Mouse (Mus musculus) stomach, postnatal 0 days (tissue): ENCODE data around the gene Batf3.

Experiments
- CTCF ChIP-seq: IDR thresholded peaks from 2 replicates; pipeline ENCODE4 v1.5.1; 2016; ENCODE audit warnings: antibody characterized with exemption, low read depth, mild to moderate bottlenecking, moderate library complexity
- EP300 ChIP-seq: optimal IDR thresholded peaks from 2 replicates; pipeline ENCODE3; 2016; ENCODE audit warnings: antibody characterized with exemption

GRCm38 (mm10) chr1:191097802-191098747, at the start of gene Batf3:
- peak; percentile 58 for TF ChIP-seq CTCF
- no peak for TF ChIP-seq EP300
